ENCODE assay signal across 9 mouse cellular contexts in genomic region chr9:33246932-33247331, GRCm38 (mm10).
DNase-seq lines count a peak whose midpoint lies in the region; ATAC-seq and TF ChIP-seq lines count a peak whose summit lies in the region.
"Had no signal": no experiment of that assay in that cellular context is flagged by ENCODE, and none has a peak within 500 bp of the region (broad histone marks: within the 10 kb centered on the region; RNA-seq: fewer than 3 reads in every experiment).

No protein-coding gene starts in this region.

- no peak overlapping the region for H3K4me2 ChIP-seq in hindbrain, embryonic 14.5 days (replicated peaks)
- no peak overlapping the region for H3K4me2 ChIP-seq in hindbrain, embryonic 13.5 days
- no peak overlapping the region for H3K4me2 ChIP-seq in embryonic facial prominence, embryonic 14.5 days (ENCODE audit: low read depth, low read length)

- H3K36me3 ChIP-seq in hindbrain, embryonic 14.5 days (replicated peaks; ENCODE audit: control insufficient read depth, insufficient read depth) = no peaks in the 10 kb centered on the region
- no peaks in the 10 kb centered on the region for H3K36me3 ChIP-seq in hindbrain, embryonic 13.5 days
- no peaks in the 10 kb centered on the region for H3K36me3 ChIP-seq in E14TG2a.4 (ENCODE audit: insufficient read depth, low read length)
- no peaks in the 10 kb centered on the region for H3K36me3 ChIP-seq in embryonic facial prominence, embryonic 14.5 days (ENCODE audit: control insufficient read depth, insufficient read depth, low read length)

- H3K9me3 ChIP-seq in hindbrain, embryonic 14.5 days (ENCODE audit: control insufficient read depth, low read length) = 0 out of 2 replicates have a peak, but pooled peaks cover 4% of the 10 kb centered on the region
- no peaks in the 10 kb centered on the region for H3K9me3 ChIP-seq in hindbrain, embryonic 13.5 days
- no peaks in the 10 kb centered on the region; the same call in 1 of the 2 replicates for H3K9me3 ChIP-seq in E14TG2a.4 (ENCODE audit: low read length)
- H3K9me3 ChIP-seq in embryonic facial prominence, embryonic 14.5 days (ENCODE audit: control insufficient read depth, low read length) = 0 out of 2 replicates have a peak, but pooled peaks cover 6% of the 10 kb centered on the region

- TF ChIP-seq CTCF in E14TG2a.4 (conservative IDR thresholded peaks at IDR 0.05; ENCODE audit: low read length) = peak; percentile 67

- WGBS in hindbrain, embryonic 14.5 days = 28% methylated on average over 2 of the region's 2 CpGs
- WGBS in hindbrain, embryonic 13.5 days = 34% methylated on average over 2 of the region's 2 CpGs
- WGBS in embryonic facial prominence, embryonic 14.5 days = 18% methylated on average over 2 of the region's 2 CpGs

- no peak overlapping the region for H3K9ac ChIP-seq in hindbrain, embryonic 14.5 days
- H3K9ac ChIP-seq in hindbrain, embryonic 13.5 days = no peak overlapping the region
- H3K9ac ChIP-seq in embryonic facial prominence, embryonic 14.5 days (ENCODE audit: low read depth, low read length) = no peak overlapping the region

- no peak overlapping the region for H3K27ac ChIP-seq in hindbrain, embryonic 14.5 days
- no peak overlapping the region for H3K27ac ChIP-seq in hindbrain, embryonic 13.5 days
- no peak overlapping the region for H3K27ac ChIP-seq in embryonic facial prominence, embryonic 14.5 days (replicated peaks; ENCODE audit: low read depth, low read length)

- H3K4me1 ChIP-seq in hindbrain, embryonic 14.5 days (replicated peaks; ENCODE audit: control insufficient read depth, insufficient read depth, low read length) = no peaks in the 10 kb centered on the region
- H3K4me1 ChIP-seq in hindbrain, embryonic 13.5 days (replicated peaks) = no peaks in the 10 kb centered on the region
- H3K4me1 ChIP-seq in E14TG2a.4 (replicated peaks; ENCODE audit: low read depth, low read length) = no peaks in the 10 kb centered on the region
- no peaks in the 10 kb centered on the region for H3K4me1 ChIP-seq in embryonic facial prominence, embryonic 14.5 days (ENCODE audit: control insufficient read depth, insufficient read depth, low read length)

- H3K27me3 ChIP-seq in hindbrain, embryonic 14.5 days (ENCODE audit: control insufficient read depth, insufficient read depth, low read length) = no peaks in the 10 kb centered on the region
- H3K27me3 ChIP-seq in hindbrain, embryonic 13.5 days = 0 out of 2 replicates have a peak, but pooled peaks cover 5% of the 10 kb centered on the region
- peaks cover 3% of the 10 kb centered on the region; the same call in 1 of the 2 replicates for H3K27me3 ChIP-seq in E14TG2a.4 (ENCODE audit: insufficient read depth, low read length)
- H3K27me3 ChIP-seq in embryonic facial prominence, embryonic 14.5 days (replicated peaks; ENCODE audit: control insufficient read depth, insufficient read depth, low read length) = no peaks in the 10 kb centered on the region

- no peak for ATAC-seq in hindbrain, embryonic 14.5 days (ENCODE audit: low FRiP score)
- no peak for ATAC-seq in hindbrain, embryonic 13.5 days (ENCODE audit: low FRiP score)
- no peak for ATAC-seq in embryonic facial prominence, embryonic 14.5 days (ENCODE audit: low read depth)

- H3K4me3 ChIP-seq in hindbrain, embryonic 14.5 days (replicated peaks; ENCODE audit: low read length) = no peak overlapping the region
- no peak overlapping the region for H3K4me3 ChIP-seq in hindbrain, embryonic 13.5 days
- H3K4me3 ChIP-seq in E14TG2a.4 (replicated peaks; ENCODE audit: low read length) = no peak overlapping the region
- no peak overlapping the region for H3K4me3 ChIP-seq in embryonic facial prominence, embryonic 14.5 days (ENCODE audit: low read depth, low read length)
- H3K4me3 ChIP-seq: erythroblast, embryonic 14.5 days had no signal

- DNase-seq in hindbrain, embryonic 14.5 days (ENCODE audit: low spot score) = peak; percentile 79
- peak; percentile 58 to 71 for DNase-seq in adrenal gland, postnatal 36 days
- peak; percentile 51 for DNase-seq in embryonic facial prominence, embryonic 14.5 days (ENCODE audit: low spot score)
- DNase-seq in layer of hippocampus, postnatal 10 days (ENCODE audit: low spot score in 2 of 2) = peak; percentile 67 to 76
- peak; percentile 9 to 40 for DNase-seq in natural killer cell, adult 2 months (ENCODE audit: low spot score in 2 of 2)
- no peak for DNase-seq in MN1 (ENCODE audit: low spot score)
